Mouse (Mus musculus): ENCODE measurements at regions not wholly inside any gene's neighbourhood (a gene's known extent, or its start where the extent isn't known, plus 50 kb on each side); places are given as distances from the start of the nearest gene placed in this dataset.

- DNase-seq = no peak
These were observed 1208.9 kb upstream of the G6pd2 start for GRCm38 (mm10) chr5:60599460-60600299.

- no peak for DNase-seq
These were observed 1208.3 kb upstream of the G6pd2 start for GRCm38 (mm10) chr5:60600300-60600648.

- DNase-seq = peak; percentile 2
These were observed 1199.5 kb upstream of the G6pd2 start for GRCm38 (mm10) chr5:60608943-60609614.

All from kidney, adult 9 months (tissue).